Mouse (Mus musculus) myocyte (in vitro differentiated cells): Measurements from ENCODE around the gene Rad23a. TPM values are rescaled to one million over a fixed set of nuclear protein-coding genes. Genes with fewer than 3 reads are reported as not detected.
A peak's percentile ranks its signal among the peaks of the same experiment; 100 is the strongest.

Source experiments
- H3K27me3 ChIP-seq: one replicate; pipeline ENCODE4 v1.6.1; 2011; ENCODE audit not compliant: control insufficient read depth, insufficient read depth, insufficient read length
- H3K36me3 ChIP-seq: one replicate; pipeline ENCODE4 v1.6.1; 2011; ENCODE audit not compliant: control insufficient read depth, insufficient read depth
- H3K4me2 ChIP-seq: one replicate; pipeline ENCODE4 v1.6.1; 2011; ENCODE audit warnings: low read depth, control low read depth
- H3K4me3 ChIP-seq: one replicate; pipeline ENCODE4 v1.5.1; 2011; ENCODE audit warnings: mild to moderate bottlenecking, control low read depth, moderate library complexity
- H3K79me2 ChIP-seq: one replicate; pipeline ENCODE4 v1.6.1; 2011; ENCODE audit not compliant: control insufficient read depth, insufficient read depth
- H3ac ChIP-seq: one replicate; pipeline ENCODE4 v1.6.1; 2011; ENCODE audit not compliant: control insufficient read depth, insufficient read length
- CEBPB ChIP-seq: IDR thresholded peaks from 2 replicates; pipeline ENCODE4 v1.6.1; 2011; ENCODE audit warnings: mild to moderate bottlenecking, moderate library complexity; ENCODE audit not compliant: poor library complexity, insufficient read depth, severe bottlenecking
- E2F4 ChIP-seq: IDR thresholded peaks from one replicate; pipeline ENCODE4 v1.6.1; 2011; ENCODE audit warnings: mild to moderate bottlenecking, control low read depth, moderate library complexity; ENCODE audit not compliant: insufficient read depth
- MAX ChIP-seq: IDR thresholded peaks from one replicate; pipeline ENCODE4 v1.6.1; 2011; ENCODE audit warnings: low read depth, mild to moderate bottlenecking, control low read depth
- MYOD1 ChIP-seq, 3 experiments: IDR thresholded peaks; one replicate each; pipeline ENCODE4 v1.6.1; 2011; ENCODE audit warnings: control low read depth in 2 of 3, low read depth in 2 of 3, mild to moderate bottlenecking in 2 of 3, moderate library complexity in 1 of 3; ENCODE audit not compliant: insufficient read length in 2 of 3, control insufficient read depth in 1 of 3
- MYOG ChIP-seq, 3 experiments: IDR thresholded peaks; one replicate each; pipeline ENCODE4 v1.6.1; 2011; ENCODE audit warnings: control low read depth in 2 of 3, low read depth in 2 of 3, mild to moderate bottlenecking in 2 of 3; ENCODE audit not compliant: insufficient read length in 2 of 3, control insufficient read depth in 1 of 3, insufficient read depth in 1 of 3
- POLR2A ChIP-seq: IDR thresholded peaks from one replicate; pipeline ENCODE4 v1.6.1; 2011; ENCODE audit warnings: low read depth, mild to moderate bottlenecking, control low read depth, moderate library complexity; ENCODE audit not compliant: insufficient read length
- POLR2AphosphoS2 ChIP-seq: IDR thresholded peaks from one replicate; pipeline ENCODE4 v1.6.1; 2011; ENCODE audit warnings: low read depth, control low read depth; ENCODE audit not compliant: insufficient read length
- REST ChIP-seq: IDR thresholded peaks from one replicate; pipeline ENCODE4 v1.6.1; 2011; ENCODE audit warnings: mild to moderate bottlenecking, control low read depth, moderate library complexity; ENCODE audit not compliant: insufficient read depth, insufficient read length
- SRF ChIP-seq: IDR thresholded peaks from one replicate; pipeline ENCODE4 v1.6.1; 2011; ENCODE audit warnings: low read depth; ENCODE audit not compliant: control insufficient read depth, insufficient read length
- TCF12 ChIP-seq: IDR thresholded peaks from one replicate; pipeline ENCODE4 v1.6.1; 2011; ENCODE audit warnings: mild to moderate bottlenecking, control low read depth; ENCODE audit not compliant: poor library complexity, insufficient read depth, severe bottlenecking
- TCF3 ChIP-seq: IDR thresholded peaks from one replicate; pipeline ENCODE4 v1.6.1; 2011; ENCODE audit warnings: low read depth, control low read depth; ENCODE audit not compliant: insufficient read length
- USF1 ChIP-seq: IDR thresholded peaks from one replicate; pipeline ENCODE4 v1.6.1; 2011; ENCODE audit warnings: low read depth, mild to moderate bottlenecking, control low read depth, moderate library complexity
- polyA plus RNA-seq: library from polyadenylated mRNA; unstranded; fragments of >200 nt; fragmentation: generic; extraction: Trizol; gene quantifications from one replicate; pipeline ENCODE4 v1.2.1, GENCODE M21; 2012; ENCODE audit warnings: missing spikeins

Gene Rad23a
- polyA plus RNA-seq, 1 experiment, result 139 TPM

DNA sequence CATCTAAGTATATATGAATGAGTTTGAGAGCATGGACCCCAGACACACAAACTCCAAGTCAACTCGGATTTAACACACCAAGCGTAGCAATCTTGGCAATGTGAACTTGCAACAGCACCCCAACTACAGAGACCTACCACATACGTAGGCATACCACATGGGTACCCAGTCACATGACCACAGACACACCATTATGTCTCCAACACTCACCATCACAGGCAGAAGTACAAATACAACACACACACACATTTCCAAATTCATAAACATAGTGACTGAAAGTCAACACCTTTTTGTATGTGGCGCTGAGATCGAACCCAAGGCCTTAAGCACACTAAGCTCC lies 30.6 kb downstream of the Rad23a start:
- Histone ChIP-seq H3ac (no peak overlapping the region), H3K4me3 (no peak overlapping the region), H3K36me3 (no peaks in the 10 kb centered on the region), H3K27me3 (no peaks in the 10 kb centered on the region), H3K4me2 (no peak overlapping the region), H3K79me2 (no peaks in the 10 kb centered on the region)
- TF ChIP-seq MAX, result no peak
- TF ChIP-seq MYOG (IDR thresholded peaks at IDR 0.05; ENCODE audit: control insufficient read depth in 1 of 3, insufficient read depth in 1 of 3, insufficient read length in 2 of 3, low read depth in 2 of 3), result no peak
- no peak for TF ChIP-seq TCF12
- TF ChIP-seq REST, result no peak
- TF ChIP-seq POLR2A, result no peak
- TF ChIP-seq POLR2AphosphoS2, result no peak
- TF ChIP-seq E2F4, result no peak
- no peak for TF ChIP-seq SRF
- TF ChIP-seq TCF3, result no peak
- no peak for TF ChIP-seq CEBPB
- TF ChIP-seq USF1, result no peak
- no peak for TF ChIP-seq MYOD1 (IDR thresholded peaks at IDR 0.05; ENCODE audit: control insufficient read depth in 1 of 3, insufficient read length in 2 of 3, low read depth in 2 of 3)

GRCm38 (mm10) chr8:84809109-84809940 lies 31.1 kb downstream of the Rad23a start:
- Histone ChIP-seq H3K79me2 (no peaks in the 10 kb centered on the region), H3ac (no peak overlapping the region), H3K36me3 (no peaks in the 10 kb centered on the region), H3K27me3 (no peaks in the 10 kb centered on the region), H3K4me2 (no peak overlapping the region), H3K4me3 (no peak overlapping the region)
- TF ChIP-seq SRF (no peak), MYOG (IDR thresholded peaks at IDR 0.05; ENCODE audit: control insufficient read depth in 1 of 3, insufficient read depth in 1 of 3, insufficient read length in 2 of 3, low read depth in 2 of 3) (peak; percentile 62 to 87 (median 70)), MYOD1 (IDR thresholded peaks at IDR 0.05; ENCODE audit: control insufficient read depth in 1 of 3, insufficient read length in 2 of 3, low read depth in 2 of 3) (peak in 1 of 3 experiments; percentile 75)

DNA sequence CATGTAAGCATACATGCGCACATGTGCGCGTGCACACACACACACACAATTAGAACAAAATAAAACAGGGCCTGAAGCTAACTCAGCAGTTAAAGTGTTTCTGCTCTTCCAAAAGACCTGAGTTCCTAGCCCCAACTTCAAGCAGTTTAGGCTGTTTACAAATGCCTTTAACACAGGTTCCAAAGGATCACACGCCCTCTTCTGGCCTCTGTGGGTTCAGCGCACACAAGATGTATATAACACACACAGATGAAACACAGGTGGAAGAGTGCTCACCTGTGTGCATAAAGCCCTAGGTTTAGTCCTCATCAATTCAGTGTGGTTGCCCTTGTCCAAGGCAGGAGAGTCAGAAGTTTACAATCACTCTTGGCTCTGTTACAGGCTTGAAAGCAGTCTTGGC lies 34.4 kb downstream of the Rad23a start:
- H3K79me2 ChIP-seq, result no peaks in the 10 kb centered on the region
- H3K4me2 ChIP-seq, result no peak overlapping the region
- no peaks in the 10 kb centered on the region for H3K36me3 ChIP-seq
- no peak overlapping the region for H3K4me3 ChIP-seq
- no peaks in the 10 kb centered on the region for H3K27me3 ChIP-seq
- TF ChIP-seq SRF (no peak), CEBPB (no peak), USF1 (no peak), MYOG (IDR thresholded peaks at IDR 0.05; ENCODE audit: control insufficient read depth in 1 of 3, insufficient read depth in 1 of 3, insufficient read length in 2 of 3, low read depth in 2 of 3) (no peak), E2F4 (no peak), MAX (no peak), POLR2AphosphoS2 (no peak), POLR2A (no peak), REST (no peak), TCF12 (no peak), MYOD1 (IDR thresholded peaks at IDR 0.05; ENCODE audit: control insufficient read depth in 1 of 3, insufficient read length in 2 of 3, low read depth in 2 of 3) (no peak), TCF3 (no peak)
- no peak overlapping the region for H3ac ChIP-seq

GRCm38 (mm10) chr8:84799999-84800831 lies 40.2 kb downstream of the Rad23a start, which contains the start of gene Nfix:
Nfix (minus strand) TSS chr8:84800344.
- Histone ChIP-seq H3K4me2 (peak within 1 kb of the TSS; percentile 95), H3ac (peak within 1 kb of the TSS; percentile 98), H3K4me3 (peak within 1 kb of the TSS; percentile 51), H3K27me3 (no peaks in the 10 kb centered on the region), H3K79me2 (peaks cover 40% of the 10 kb centered on the region), H3K36me3 (peaks cover 6% of the 10 kb centered on the region)
- TF ChIP-seq POLR2A (peak; percentile 64), REST (no peak), TCF12 (no peak), MAX (no peak), TCF3 (peak; percentile 13), SRF (no peak), E2F4 (no peak), MYOD1 (IDR thresholded peaks at IDR 0.05; ENCODE audit: control insufficient read depth in 1 of 3, insufficient read length in 2 of 3, low read depth in 2 of 3) (peak in 1 of 3 experiments; percentile 61), POLR2AphosphoS2 (peak; percentile 36), CEBPB (no peak), MYOG (IDR thresholded peaks at IDR 0.05; ENCODE audit: control insufficient read depth in 1 of 3, insufficient read depth in 1 of 3, insufficient read length in 2 of 3, low read depth in 2 of 3) (peak in 2 of 3 experiments; percentile 49 to 63), USF1 (no peak)
